Mouse (Mus musculus): ENCODE measurements around the gene Zfp65.
"Not testable (repeated sequence)": the region's sequence is repeated elsewhere in the genome, so short reads cannot be mapped to it uniquely, and the experiment has no call there.

GRCm38 (mm10) chr13:67725331-67725730, 3.6 kb downstream of the Zfp65 start:
- not testable (repeated sequence) for TF ChIP-seq EP300, CTCF (IDR thresholded peaks at IDR 0.05; ENCODE audit: low read depth)
